Mouse (Mus musculus) MEL (cell line): ENCODE results near the gene Ddx5.

Experiments used
- GATA1 ChIP-seq: IDR thresholded peaks from 2 replicates; pipeline ENCODE4 v1.6.1; 2011; ENCODE audit warnings: low read depth, low read length, improper control_type of control experiment
- HCFC1 ChIP-seq: IDR thresholded peaks from 2 replicates; pipeline ENCODE4 v1.6.1; 2012; ENCODE audit warnings: low read depth, mild to moderate bottlenecking, inconsistent platforms, low read length, improper control_type of control experiment, moderate library complexity
- POLR2A ChIP-seq, 2 experiments: IDR thresholded peaks; 2 replicates each; pipeline ENCODE4 v1.6.1; 2011 to 2012; ENCODE audit warnings: low read length in 2 of 2, mild to moderate bottlenecking in 2 of 2, control low read depth in 1 of 2, improper control_type of control experiment in 1 of 2, low read depth in 1 of 2, moderate library complexity in 1 of 2; ENCODE audit not compliant: control insufficient read depth in 1 of 2, insufficient read depth in 1 of 2, poor library complexity in 1 of 2
- SIN3A ChIP-seq: IDR thresholded peaks from 2 replicates; pipeline ENCODE4 v1.6.1; 2012; ENCODE audit warnings: low read length, improper control_type of control experiment, inconsistent platforms

GRCm38 (mm10) chr11:106780089-106780425 is 8.9 kb downstream of the Ddx5 start:
- TF ChIP-seq POLR2A (IDR thresholded peaks at IDR 0.05; ENCODE audit: control insufficient read depth in 1 of 2, insufficient read depth in 1 of 2, low read depth in 1 of 2, low read length in 2 of 2, poor library complexity in 1 of 2): no peak
- TF ChIP-seq GATA1: no peak
- TF ChIP-seq SIN3A: no peak
- no peak for TF ChIP-seq HCFC1
